Mouse (Mus musculus): ENCODE results near the gene Xylt1. TPM values are rescaled to one million over a fixed set of nuclear protein-coding genes. Genes with fewer than 3 reads are reported as not detected.

Gene Xylt1
- polyA plus RNA-seq (2012; rRNA removed; ENCODE audit: low replicate concordance) = 1.8 and 3.5 TPM in 2 replicates

DNA sequence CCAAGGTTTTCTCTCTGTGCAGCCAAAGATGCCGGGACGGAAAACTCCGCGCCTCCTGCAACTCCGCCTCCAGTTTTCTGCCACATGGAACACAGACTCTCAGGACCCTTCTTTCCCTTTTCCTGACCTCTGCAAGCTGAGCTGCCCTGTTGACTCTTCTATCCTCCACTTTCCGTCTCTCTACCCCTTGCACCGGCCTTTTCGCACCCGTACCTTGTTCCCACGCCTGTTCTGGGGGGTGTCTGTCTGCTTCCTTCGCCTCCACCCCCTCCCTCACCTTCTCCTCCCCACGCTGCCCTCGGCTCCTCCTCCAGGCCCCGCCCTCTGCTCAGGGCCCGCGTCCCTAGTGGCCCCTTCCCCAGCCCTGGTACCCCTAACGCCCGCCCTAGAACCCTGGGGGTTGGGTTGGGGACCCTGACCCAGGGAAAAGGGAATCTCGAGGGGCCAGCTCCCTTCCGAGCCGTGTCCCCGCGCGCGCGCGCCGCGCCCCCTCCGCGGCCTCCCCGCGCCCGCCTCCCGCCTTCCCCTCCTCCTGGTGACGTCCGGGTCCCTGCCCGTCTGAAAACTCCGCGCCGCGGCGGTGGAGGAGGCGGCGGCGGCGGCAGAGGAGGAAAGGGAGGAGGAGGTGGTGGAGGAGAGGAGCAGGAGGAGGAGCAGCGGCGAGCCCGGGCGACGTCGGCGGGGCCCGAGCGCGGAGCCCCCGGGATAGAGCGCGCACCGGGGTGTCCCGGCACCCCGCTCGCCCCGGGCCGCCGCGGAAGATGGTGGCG is at the start of gene Xylt1:
Gene Xylt1, plus strand, starts transcription at position 562 of the 770 bp plus-strand sequence.

Data from subcutaneous adipose tissue, adult 2 months (tissue).